Mouse (Mus musculus) midbrain, embryonic 14.5 days (tissue): ENCODE results near the gene Dip2b. TPM values are rescaled to one million over a fixed set of nuclear protein-coding genes. Genes with fewer than 3 reads are reported as not detected.

Experiments
- ATAC-seq: fragments of 200-750 bp; cut with Nextera tagmentation; 2 replicates; pipeline ENCODE4 v1.8.0; 2017; ENCODE audit warnings: moderate number of reproducible peaks, moderate library complexity; ENCODE audit not compliant: low FRiP score, low TSS enrichment
- DNase-seq: peaks from one replicate; pipeline ENCODE4 v3.0.0-alpha.2; 2015
- H3K27ac ChIP-seq: fragments of 300-500 bp; sonication (generic); replicated peaks from 2 replicates; pipeline ENCODE4 v1.5.1; 2014; ENCODE audit warnings: mild to moderate bottlenecking, low read depth, low read length, moderate library complexity
- H3K27me3 ChIP-seq: fragments of 300-500 bp; sonication (generic); 2 replicates; pipeline ENCODE4 v1.6.1; 2014; ENCODE audit warnings: low read length, control low read depth, mixed read lengths; ENCODE audit not compliant: control insufficient read depth, insufficient read depth
- H3K36me3 ChIP-seq: fragments of 300-500 bp; sonication (generic); 2 replicates; pipeline ENCODE4 v1.6.1; 2014; ENCODE audit warnings: low read length, control low read depth; ENCODE audit not compliant: control insufficient read depth, insufficient read depth
- H3K4me1 ChIP-seq: fragments of 300-500 bp; sonication (generic); 2 replicates; pipeline ENCODE4 v1.6.1; 2014; ENCODE audit warnings: mild to moderate bottlenecking, antibody characterized with exemption, low read length, control low read depth; ENCODE audit not compliant: control insufficient read depth, insufficient read depth
- H3K4me2 ChIP-seq: fragments of 300-500 bp; sonication (generic); 2 replicates; pipeline ENCODE4 v1.6.1; 2014; ENCODE audit warnings: mild to moderate bottlenecking, low read length, moderate library complexity
- H3K4me3 ChIP-seq: fragments of 300-500 bp; sonication (generic); replicated peaks from 2 replicates; pipeline ENCODE4 v1.5.1; 2014; ENCODE audit warnings: low read depth, low read length
- H3K9ac ChIP-seq: fragments of 300-500 bp; sonication (generic); replicated peaks from 2 replicates; pipeline ENCODE4 v1.6.1; 2014; ENCODE audit warnings: mild to moderate bottlenecking, low read length, moderate library complexity
- H3K9me3 ChIP-seq: fragments of 300-500 bp; sonication (generic); 2 replicates; pipeline ENCODE4 v1.6.1; 2016; ENCODE audit warnings: low read length, control low read depth, mixed read lengths; ENCODE audit not compliant: control insufficient read depth
- WGBS: fragments of 180-500 bp; shearing (Covaris S2); extraction: QIAGEN DNeasy Blood & Tissue Kit; methylation state at CpG from one replicate; pipeline ENCODE4 v1.1.7; 2014; 5-methylcytosine and 5-hydroxymethylcytosine counted together
- polyA plus RNA-seq: library from polyadenylated mRNA; unstranded; fragments of >200 nt; fragmentation: Nextera tagmentation; extraction: Ambion mirVana; gene quantifications from 2 replicates; pipeline ENCODE4 v1.2.1, GENCODE M21; 2014

The Dip2b gene
- polyA plus RNA-seq, 1 experiment from 2014 or later: 31.1 TPM

DNA sequence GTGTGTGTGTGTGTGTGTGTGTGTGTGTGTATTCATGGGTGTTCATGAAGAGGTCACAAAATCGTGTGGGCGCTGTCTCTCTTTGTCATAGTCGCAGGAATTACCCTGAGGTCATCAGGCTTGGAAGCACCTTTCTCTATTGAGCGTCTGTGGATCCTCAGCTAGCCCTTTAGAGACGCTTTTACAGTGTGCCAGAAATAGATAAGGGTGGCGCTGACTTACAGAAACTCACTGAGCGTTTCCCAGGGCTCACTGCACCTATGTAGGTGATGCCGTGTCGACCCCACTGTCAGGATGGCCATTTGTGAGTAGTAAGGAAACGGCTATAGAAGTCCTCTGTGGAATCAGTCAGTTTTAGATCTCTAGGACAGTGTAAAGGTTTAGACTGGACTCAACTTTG lies 120.5 kb downstream of the Dip2b start:
- Histone ChIP-seq H3K36me3 (peaks cover 87% of the 10 kb centered on the region), H3K27me3 (no peaks in the 10 kb centered on the region), H3K9ac (no peak overlapping the region), H3K9me3 (no peaks in the 10 kb centered on the region), H3K4me1 (no peaks in the 10 kb centered on the region), H3K4me2 (no peak overlapping the region), H3K4me3 (no peak overlapping the region), H3K27ac (no peak overlapping the region)
- ATAC-seq (no peak), DNase-seq (no peak)
- 93% methylated on average over 10 of the region's 10 CpGs for WGBS

DNA sequence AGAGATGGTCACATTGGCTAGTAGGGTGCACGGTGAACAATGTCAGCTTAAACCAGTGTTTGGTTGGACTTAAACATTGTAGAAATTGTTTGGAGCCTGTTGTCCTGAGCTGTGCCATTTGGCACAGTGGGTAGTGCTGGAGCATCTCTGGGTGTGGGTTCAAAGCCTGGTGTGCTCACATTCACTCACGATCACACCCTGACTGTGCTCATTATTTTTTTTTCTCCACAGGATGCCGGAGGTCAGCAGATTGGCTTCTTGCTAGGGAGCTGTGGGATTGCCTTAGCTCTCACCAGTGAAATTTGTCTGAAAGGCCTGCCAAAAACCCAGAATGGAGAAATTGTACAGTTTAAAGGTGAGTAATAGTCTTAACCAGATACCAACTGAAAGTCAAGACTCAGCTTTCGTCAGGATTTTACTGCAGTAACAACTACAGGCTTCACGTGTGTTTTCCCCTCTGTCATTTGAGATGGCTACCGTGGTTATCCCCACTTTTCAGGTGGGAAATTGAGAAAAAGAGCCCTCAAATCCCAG lies 123.3 kb downstream of the Dip2b start:
- no peak for ATAC-seq

DNA sequence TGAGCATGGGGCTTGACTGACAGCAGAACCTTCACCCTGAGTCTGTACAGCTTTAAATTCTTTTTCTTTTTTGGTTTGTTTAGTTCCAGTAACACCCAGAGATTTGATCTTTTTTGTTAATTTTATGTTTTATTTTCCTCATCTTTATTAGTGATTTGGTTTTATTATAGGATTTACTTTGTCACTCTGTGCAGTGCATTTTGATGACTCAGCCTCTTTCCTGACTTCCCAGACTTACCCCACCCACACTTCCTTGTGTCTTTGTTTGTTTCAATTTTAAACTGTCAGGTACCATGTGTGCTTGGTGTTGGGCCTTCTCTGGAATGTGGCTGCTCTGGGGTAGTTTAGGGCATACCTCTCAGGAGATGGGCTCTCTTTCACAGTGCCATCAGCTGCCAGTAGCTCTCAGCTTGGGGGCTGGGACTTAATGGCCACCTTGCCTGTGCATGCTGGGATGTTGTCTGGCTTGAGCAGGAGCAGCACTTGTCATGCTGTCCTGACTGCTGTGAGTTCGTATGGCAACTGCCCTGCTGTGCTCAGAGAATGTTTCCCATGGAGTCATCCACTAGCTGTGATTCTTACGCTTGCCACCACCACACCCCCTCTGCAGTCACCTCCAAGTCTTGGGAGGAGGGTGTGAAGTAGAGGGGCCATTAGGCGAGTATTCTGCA lies 125.1 kb downstream of the Dip2b start:
- H3K9me3 ChIP-seq: no peaks in the 10 kb centered on the region
- no peak overlapping the region for H3K4me2 ChIP-seq
- no peak for DNase-seq
- H3K4me1 ChIP-seq: no peaks in the 10 kb centered on the region
- H3K27ac ChIP-seq: no peak overlapping the region
- peaks cover 70% of the 10 kb centered on the region for H3K36me3 ChIP-seq
- 83% methylated on average over 3 of the region's 3 CpGs for WGBS
- no peak overlapping the region for H3K9ac ChIP-seq
- ATAC-seq: no peak
- no peaks in the 10 kb centered on the region for H3K27me3 ChIP-seq
- H3K4me3 ChIP-seq: no peak overlapping the region

More for the DNA sequence above, 123.3 kb downstream of the Dip2b start:
- Histone ChIP-seq H3K4me3 (no peak overlapping the region), H3K9me3 (no peaks in the 10 kb centered on the region), H3K27me3 (no peaks in the 10 kb centered on the region), H3K4me2 (no peak overlapping the region), H3K27ac (no peak overlapping the region), H3K9ac (no peak overlapping the region), H3K36me3 (peaks cover 68% of the 10 kb centered on the region), H3K4me1 (no peaks in the 10 kb centered on the region)
- no peak for DNase-seq
- WGBS: 94% methylated on average over 6 of the region's 6 CpGs

DNA sequence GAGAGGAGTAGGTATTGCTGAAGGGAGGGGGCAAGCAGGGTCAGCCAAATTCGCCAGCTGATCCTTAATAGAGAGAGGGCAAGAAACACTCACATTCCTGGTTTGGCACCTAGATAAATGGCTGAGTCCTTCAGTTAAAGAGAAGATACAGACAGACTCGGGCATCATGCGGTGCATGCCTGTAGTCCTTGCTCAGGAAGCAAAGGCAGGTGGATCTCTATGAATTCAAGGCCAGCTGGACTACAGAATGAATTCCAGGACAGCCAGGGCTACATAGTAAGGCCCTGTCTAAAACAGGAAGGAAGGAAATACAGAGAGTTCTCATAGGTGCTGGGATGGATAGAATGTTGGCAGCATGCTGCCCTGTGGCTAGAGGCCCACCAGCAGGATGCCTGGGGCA lies 128.0 kb downstream of the Dip2b start:
- ATAC-seq (no peak), DNase-seq (no peak)
- H3K4me3 ChIP-seq: no peak overlapping the region
- no peak overlapping the region for H3K4me2 ChIP-seq
- H3K27me3 ChIP-seq: no peaks in the 10 kb centered on the region
- no peaks in the 10 kb centered on the region for H3K4me1 ChIP-seq
- no peaks in the 10 kb centered on the region for H3K9me3 ChIP-seq
- H3K27ac ChIP-seq: no peak overlapping the region
- 90% methylated on average over 3 of the region's 3 CpGs for WGBS
- no peak overlapping the region for H3K9ac ChIP-seq
- H3K36me3 ChIP-seq: peaks cover 76% of the 10 kb centered on the region

DNA sequence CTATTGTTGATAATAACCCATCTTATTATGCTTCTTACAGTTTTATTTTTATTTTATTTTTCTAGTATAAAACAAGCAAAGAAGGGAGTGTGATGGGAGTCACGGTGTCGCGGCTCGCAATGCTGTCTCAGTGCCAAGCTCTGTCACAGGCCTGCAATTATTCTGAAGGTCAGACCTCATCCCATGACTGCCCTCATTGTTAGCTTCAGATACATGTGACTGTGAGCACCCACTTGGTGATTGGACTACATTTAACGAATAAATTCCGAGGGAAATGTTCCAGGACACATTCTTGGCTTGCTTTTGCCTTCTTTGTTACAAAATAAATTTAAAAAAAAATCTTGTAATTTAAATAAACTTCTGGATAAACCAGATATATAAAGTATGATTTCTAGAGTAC lies 129.3 kb downstream of the Dip2b start:
- H3K4me2 ChIP-seq: no peak overlapping the region
- H3K4me3 ChIP-seq: no peak overlapping the region
- DNase-seq: peak; percentile 11
- no peaks in the 10 kb centered on the region for H3K9me3 ChIP-seq
- H3K27ac ChIP-seq: no peak overlapping the region
- no peaks in the 10 kb centered on the region for H3K27me3 ChIP-seq
- no peaks in the 10 kb centered on the region for H3K4me1 ChIP-seq
- peaks cover 76% of the 10 kb centered on the region for H3K36me3 ChIP-seq
- 85% methylated on average over 6 of the region's 6 CpGs for WGBS
- ATAC-seq: no peak
- H3K9ac ChIP-seq: no peak overlapping the region

DNA sequence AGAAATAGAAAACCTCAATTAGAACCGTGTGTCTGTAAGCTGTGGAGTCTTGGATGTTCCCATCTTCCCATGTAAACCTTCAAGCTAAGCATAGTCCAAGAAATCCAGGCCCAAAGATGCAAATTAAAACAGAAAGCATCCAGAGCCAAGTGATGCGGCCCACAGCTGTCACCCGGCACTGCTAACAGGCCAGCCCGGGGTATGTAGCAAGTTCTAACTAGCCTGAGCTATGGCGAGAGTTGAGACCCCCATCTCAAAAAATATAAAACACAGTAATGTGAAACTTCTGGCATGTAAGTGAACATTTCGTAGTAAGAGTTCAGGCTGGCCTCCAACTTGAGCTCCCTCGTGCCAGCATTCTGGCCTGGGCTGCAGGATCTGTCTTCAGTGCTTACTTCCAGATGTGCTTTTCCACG lies 129.7 kb downstream of the Dip2b start:
- H3K9me3 ChIP-seq: no peaks in the 10 kb centered on the region
- DNase-seq (no peak), ATAC-seq (no peak)
- H3K36me3 ChIP-seq: peaks cover 76% of the 10 kb centered on the region
- no peak overlapping the region for H3K27ac ChIP-seq
- no peaks in the 10 kb centered on the region for H3K4me1 ChIP-seq
- no peak overlapping the region for H3K4me3 ChIP-seq
- 93% methylated on average over 8 of the region's 8 CpGs for WGBS
- no peak overlapping the region for H3K9ac ChIP-seq
- H3K27me3 ChIP-seq: no peaks in the 10 kb centered on the region
- no peak overlapping the region for H3K4me2 ChIP-seq

DNA sequence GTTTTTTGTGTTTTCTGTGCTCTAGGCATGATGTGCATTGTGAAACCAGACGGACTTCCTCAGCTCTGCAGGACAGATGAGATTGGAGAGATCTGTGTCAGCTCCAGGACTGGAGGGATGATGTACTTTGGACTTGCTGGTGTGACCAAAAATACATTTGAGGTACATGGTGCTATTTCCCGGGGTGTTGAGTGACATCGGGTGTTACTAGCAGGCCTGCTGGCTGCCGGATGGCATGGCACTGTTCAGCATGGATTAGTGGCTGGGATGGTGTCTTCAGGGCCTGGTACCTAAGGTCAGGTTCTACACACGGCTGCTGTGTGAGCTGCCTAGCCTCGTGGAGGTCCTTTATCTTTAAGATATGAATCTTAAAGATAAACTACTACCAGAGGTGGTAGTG lies 136.7 kb downstream of the Dip2b start:
- Histone ChIP-seq H3K4me1 (no peaks in the 10 kb centered on the region), H3K4me2 (no peak overlapping the region), H3K9me3 (no peaks in the 10 kb centered on the region), H3K27ac (no peak overlapping the region), H3K9ac (no peak overlapping the region), H3K4me3 (no peak overlapping the region), H3K27me3 (no peaks in the 10 kb centered on the region), H3K36me3 (peaks cover 90% of the 10 kb centered on the region)
- ATAC-seq (no peak), DNase-seq (no peak)
- WGBS: 92% methylated on average over 6 of the region's 6 CpGs

DNA sequence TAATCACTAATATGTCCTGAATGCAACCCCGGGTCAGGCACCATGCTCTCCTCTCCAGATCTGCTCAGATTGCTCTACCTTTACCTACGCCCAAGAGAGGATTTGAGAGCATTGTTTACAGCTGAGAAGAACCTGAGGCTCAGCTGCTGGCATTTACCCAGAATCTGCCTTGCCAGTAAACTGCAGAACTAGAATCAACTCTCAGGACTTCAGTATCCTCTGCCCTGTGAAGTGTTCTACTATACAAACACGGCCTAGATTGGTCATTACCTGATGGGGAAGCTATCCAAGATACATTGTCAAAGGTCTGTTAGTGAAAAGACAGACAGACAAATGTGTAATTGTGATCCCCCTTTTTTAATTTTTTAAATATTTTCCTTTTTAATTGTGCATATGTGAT lies 138.7 kb downstream of the Dip2b start:
- no peak overlapping the region for H3K9ac ChIP-seq
- H3K4me3 ChIP-seq: no peak overlapping the region
- 93% methylated on average over 3 of the region's 3 CpGs for WGBS
- H3K36me3 ChIP-seq: peaks cover 90% of the 10 kb centered on the region
- H3K4me2 ChIP-seq: no peak overlapping the region
- H3K27ac ChIP-seq: no peak overlapping the region
- H3K4me1 ChIP-seq: no peaks in the 10 kb centered on the region
- no peak for ATAC-seq
- DNase-seq: no peak
- H3K27me3 ChIP-seq: no peaks in the 10 kb centered on the region
- no peaks in the 10 kb centered on the region for H3K9me3 ChIP-seq

DNA sequence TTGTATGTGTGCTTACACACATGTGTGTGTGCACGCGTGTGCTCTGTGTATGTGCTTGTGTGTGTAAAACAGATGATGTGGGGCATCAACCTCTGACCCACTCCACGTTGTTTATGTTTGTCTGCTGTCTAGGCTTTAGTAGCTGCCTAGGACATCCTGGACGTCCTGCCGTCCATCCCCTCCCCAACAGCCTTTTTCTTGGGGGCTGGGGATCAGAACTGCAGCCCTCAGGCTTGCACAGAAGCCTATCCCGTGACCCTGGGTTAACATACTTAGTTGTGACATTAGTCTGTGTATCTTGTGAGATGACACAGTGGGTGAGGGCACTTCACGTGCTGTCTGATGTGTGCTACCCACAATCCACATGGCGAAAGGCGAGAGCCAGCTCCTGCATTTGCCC lies 139.1 kb downstream of the Dip2b start:
- peaks cover 90% of the 10 kb centered on the region for H3K36me3 ChIP-seq

More for the DNA sequence above, 139.1 kb downstream of the Dip2b start:
- ATAC-seq (no peak), DNase-seq (no peak)
- Histone ChIP-seq H3K9me3 (no peaks in the 10 kb centered on the region), H3K4me1 (no peaks in the 10 kb centered on the region), H3K27ac (no peak overlapping the region), H3K9ac (no peak overlapping the region), H3K27me3 (no peaks in the 10 kb centered on the region), H3K4me2 (no peak overlapping the region), H3K4me3 (no peak overlapping the region)
- WGBS: 92% methylated on average over 9 of the region's 9 CpGs
